Mouse (Mus musculus): ENCODE results near the gene Rnps1.

DNA sequence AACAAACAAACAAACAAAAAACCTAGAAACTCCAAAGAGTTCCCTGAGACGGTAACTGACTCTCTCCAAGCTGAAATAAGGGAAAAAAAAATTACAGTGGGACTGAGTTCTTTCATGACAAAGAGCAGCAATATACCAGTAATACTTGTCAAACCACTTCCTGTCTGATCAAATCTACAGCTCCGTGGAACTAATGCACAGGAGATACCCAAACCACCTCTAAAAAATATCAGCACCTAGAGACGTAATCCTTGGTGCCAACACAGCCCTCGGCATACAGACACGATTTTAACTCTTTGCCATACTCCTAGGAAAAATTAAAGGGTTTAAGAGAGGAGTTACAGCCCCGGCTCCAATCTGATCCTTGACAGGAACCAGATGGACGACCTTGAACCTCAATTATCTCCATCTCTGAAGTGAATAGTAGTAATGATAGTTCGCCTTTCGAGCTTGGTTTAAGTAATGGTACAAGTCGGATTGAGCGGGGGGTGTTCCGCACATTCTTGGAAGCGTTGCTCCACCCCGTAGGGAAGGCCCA is 39.9 kb downstream of the Rnps1 start:
- TF ChIP-seq CTCF (IDR thresholded peaks at IDR 0.05; ENCODE audit: borderline replicate concordance, insufficient read depth, low read depth, low read length) (no peak), POLR2A (IDR thresholded peaks at IDR 0.05; ENCODE audit: borderline replicate concordance, insufficient read depth, low read length) (no peak)
